In the genomic region with DNA sequence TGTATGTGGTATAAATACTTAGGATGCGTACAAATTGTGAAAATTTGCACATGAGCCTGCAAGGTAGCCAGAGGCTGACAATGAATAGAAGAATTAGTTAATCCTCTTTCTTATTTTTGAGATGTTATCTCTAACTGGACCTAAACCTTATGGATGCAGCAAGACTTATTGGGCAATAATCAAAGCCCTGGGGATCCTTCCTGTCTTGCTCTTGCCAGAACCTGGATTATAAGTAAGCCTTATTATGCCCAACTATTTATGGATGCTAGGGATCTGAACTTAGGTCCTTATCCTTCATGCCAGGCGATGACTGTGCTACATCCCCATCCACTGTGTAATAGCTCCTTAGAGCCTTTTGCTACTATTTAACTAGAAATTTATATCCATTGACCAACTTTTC, we compare ENCODE assay signal across 21 mouse cellular contexts.
A peak's percentile ranks its signal among the peaks of the same experiment; 100 is the strongest.
DNase-seq lines count a peak whose midpoint lies in the region; ATAC-seq and TF ChIP-seq lines count a peak whose summit lies in the region.
"Had no signal": no experiment of that assay in that cellular context is flagged by ENCODE, and none has a peak within 500 bp of the region (broad histone marks: within the 10 kb centered on the region; RNA-seq: fewer than 3 reads in every experiment).

No protein-coding gene starts in this region.

- intact Hi-C loops in gastrocnemius, postnatal 36 days (cut with DNase I), result no loop called here

- 86% methylated on average over 2 of the region's 2 CpGs for WGBS in heart, embryonic 10.5 days
- WGBS in hindbrain, embryonic 11.5 days, result 95% methylated on average over 2 of the region's 2 CpGs

- H3K9me3 ChIP-seq in heart, embryonic 10.5 days, result no peaks in the 10 kb centered on the region
- H3K9me3 ChIP-seq in hindbrain, embryonic 11.5 days (ENCODE audit: control insufficient read depth, low read length), result no peaks in the 10 kb centered on the region
- H3K9me3 ChIP-seq: G1E had no signal

- no peak overlapping the region for H3K4me2 ChIP-seq in hindbrain, embryonic 11.5 days (replicated peaks; ENCODE audit: low read depth, low read length)

- no peak for ATAC-seq in hindbrain, embryonic 11.5 days (ENCODE audit: low FRiP score)
- ATAC-seq: activated CD4-positive, CD25-positive, alpha-beta regulatory T cell, adult 4 months; CD4-positive, CD25-positive, alpha-beta regulatory T cell, adult 4 months; Patski had no signal

- no peak for TF ChIP-seq CTCF in embryonic fibroblast, embryonic 13.5 days (IDR thresholded peaks at IDR 0.05; ENCODE audit: borderline replicate concordance, insufficient read depth, low read length)

- peak; percentile 96 for DNase-seq in fat pad, adult 2 months (ENCODE audit: extremely low read depth, low read depth, low spot score)
- peak; percentile 89 for DNase-seq in gonadal fat pad, adult 2 months (ENCODE audit: low read depth)
- DNase-seq in heart, embryonic 10.5 days (ENCODE audit: low spot score), result no peak
- no peak for DNase-seq in gastrocnemius, postnatal 36 days
- DNase-seq in hindbrain, embryonic 11.5 days (ENCODE audit: low spot score), result no peak
- DNase-seq: adrenal gland, adult 2 months; adrenal gland, adult 8-10 months; adrenal gland, postnatal 10 days; adrenal gland, postnatal 14 days; adrenal gland, postnatal 25 days; adrenal gland, postnatal 36 days; B cell, adult 2 months; cerebellum, adult 11 months; cerebellum, adult 11-12 months; cerebellum, adult 18-20 months had no signal

- no peak for TF ChIP-seq POLR2A in embryonic fibroblast, embryonic 13.5 days (IDR thresholded peaks at IDR 0.05; ENCODE audit: low read depth, low read length)

- H3K4me1 ChIP-seq in embryonic fibroblast, embryonic 13.5 days (ENCODE audit: control insufficient read depth, insufficient read depth, low read length), result no peaks in the 10 kb centered on the region; the same call in 1 of the 2 replicates
- H3K4me1 ChIP-seq in heart, embryonic 10.5 days, result no peaks in the 10 kb centered on the region
- H3K4me1 ChIP-seq in hindbrain, embryonic 11.5 days (replicated peaks; ENCODE audit: control insufficient read depth, insufficient read depth, low read length), result no peaks in the 10 kb centered on the region

- no peaks in the 10 kb centered on the region for H3K36me3 ChIP-seq in heart, embryonic 10.5 days
- H3K36me3 ChIP-seq in hindbrain, embryonic 11.5 days (ENCODE audit: control insufficient read depth, insufficient read depth, low read length), result no peaks in the 10 kb centered on the region
- H3K36me3 ChIP-seq: G1E had no signal

- H3K9ac ChIP-seq in hindbrain, embryonic 11.5 days (ENCODE audit: low read depth, low read length), result no peak overlapping the region

- no peak overlapping the region for H3K4me3 ChIP-seq in embryonic fibroblast, embryonic 13.5 days (ENCODE audit: insufficient read depth, low read length)
- H3K4me3 ChIP-seq in heart, embryonic 10.5 days, result no peak overlapping the region
- no peak overlapping the region for H3K4me3 ChIP-seq in hindbrain, embryonic 11.5 days (ENCODE audit: low read depth, low read length)

- no peaks in the 10 kb centered on the region for H3K27me3 ChIP-seq in heart, embryonic 10.5 days (ENCODE audit: insufficient read depth, poor library complexity, severe bottlenecking)
- H3K27me3 ChIP-seq in hindbrain, embryonic 11.5 days (ENCODE audit: control insufficient read depth, insufficient read depth, low read length), result no peaks in the 10 kb centered on the region
- H3K27me3 ChIP-seq: CH12.LX, Patski had no signal

- H3K27ac ChIP-seq in embryonic fibroblast, embryonic 13.5 days (ENCODE audit: insufficient read depth, low read length), result peak overlapping the region; percentile 13; the same call in 1 of the 2 replicates
- H3K27ac ChIP-seq in heart, embryonic 10.5 days, result no peak overlapping the region
- H3K27ac ChIP-seq in hindbrain, embryonic 11.5 days (ENCODE audit: low read depth, low read length), result no peak overlapping the region

Comparison
In these comparisons a context has a peak if more than half of its experiments do, and no peak if none do; other contexts are left out.
1. DNase-seq: peak in fat pad, adult 2 months (single experiment) and gonadal fat pad, adult 2 months (single experiment); none in heart, embryonic 10.5 days (single experiment), gastrocnemius, postnatal 36 days (0 of 2) and hindbrain, embryonic 11.5 days (single experiment).